Mouse (Mus musculus): ENCODE data around the gene Nup214. TPM values are rescaled to one million over a fixed set of nuclear protein-coding genes. Genes with fewer than 3 reads are reported as not detected.
A peak's percentile ranks its signal among the peaks of the same experiment; 100 is the strongest.

Gene Nup214
- total RNA-seq, 2 experiments from 2014 or later = 37.7 to 69.1 TPM

DNA sequence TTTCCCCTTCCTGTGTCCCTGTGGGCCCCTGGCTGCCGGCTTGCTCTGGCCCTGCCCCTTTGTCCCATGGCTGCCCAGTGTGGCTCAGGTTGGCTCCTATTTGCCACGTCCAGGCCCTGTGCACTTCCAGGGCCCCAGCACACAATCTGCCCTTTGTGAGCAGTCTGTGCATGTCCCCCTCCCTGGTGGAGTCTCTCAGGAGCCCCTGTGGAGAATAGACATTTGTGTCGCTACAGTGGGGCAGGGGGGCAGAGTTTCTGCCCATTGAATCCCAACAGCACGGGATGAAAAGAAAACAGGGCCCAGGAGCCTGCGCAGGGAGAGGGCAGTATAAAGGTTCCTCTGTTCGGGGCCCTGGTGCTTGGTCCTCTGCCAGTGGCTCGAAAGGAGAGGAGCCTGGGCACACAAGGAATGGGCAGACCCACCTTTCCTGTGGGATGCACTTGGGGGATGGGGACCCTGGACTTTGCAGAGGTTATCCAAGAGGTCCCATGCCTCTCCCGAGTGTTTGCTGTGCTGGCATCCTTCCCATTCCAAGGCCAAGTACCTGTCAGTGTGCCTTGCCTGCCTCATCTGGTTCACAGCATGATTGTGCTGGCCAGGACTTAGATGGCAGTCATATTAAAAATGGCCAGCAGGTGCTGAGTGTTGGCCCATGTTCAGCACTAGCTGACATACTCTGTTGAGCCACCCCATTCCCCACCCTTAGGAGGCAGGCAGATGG is 11.6 kb upstream of the Nup214 start:
- ATAC-seq (ENCODE audit: poor library complexity, severe bottlenecking) = no peak

DNA sequence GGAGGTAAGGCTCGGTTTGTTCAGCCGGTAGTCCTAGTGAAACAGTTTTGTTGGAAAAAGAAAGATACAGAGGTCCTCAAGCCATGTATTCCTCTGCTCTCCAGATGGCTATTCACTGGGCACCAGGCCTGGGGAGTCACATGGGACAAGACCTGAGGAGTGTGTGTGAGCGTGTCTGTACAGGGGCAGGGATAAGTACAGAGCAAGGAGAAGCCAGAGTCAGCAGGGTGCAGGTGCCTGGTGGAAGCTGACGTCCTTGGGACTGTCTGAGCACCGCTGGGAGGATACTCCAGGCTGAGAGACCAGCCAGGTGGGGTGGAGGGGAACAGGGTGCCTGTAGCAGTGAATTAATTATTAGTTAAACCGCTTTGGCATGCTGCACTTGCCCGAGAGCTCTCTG is 10.7 kb upstream of the Nup214 start:
- ATAC-seq (ENCODE audit: poor library complexity, severe bottlenecking) = no peak

- no peak for ATAC-seq (ENCODE audit: poor library complexity, severe bottlenecking)
These were observed 10.0 kb upstream of the Nup214 start for GRCm38 (mm10) chr2:31964191-31964590.

DNA sequence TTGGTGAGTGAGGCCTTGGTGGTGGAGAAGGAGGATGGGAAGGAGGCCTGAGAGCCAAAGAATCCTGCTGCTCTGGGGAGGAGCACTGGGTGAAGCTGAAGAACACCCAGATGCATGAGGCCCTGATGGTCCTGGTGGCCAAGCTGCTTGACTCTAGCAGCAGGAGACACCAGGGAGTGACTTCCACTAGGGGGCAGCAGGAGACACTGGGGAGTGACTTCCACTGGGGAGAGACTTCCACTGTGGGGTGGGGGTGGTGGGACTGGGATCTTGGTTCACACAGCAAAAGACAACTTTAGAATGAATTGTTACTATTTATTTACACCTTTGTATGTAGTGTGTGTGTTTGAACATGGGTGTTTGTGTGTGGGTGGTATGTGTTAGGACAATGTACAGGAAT is 9.1 kb upstream of the Nup214 start:
- peak; percentile 38; the same call in 1 of the 2 replicates for ATAC-seq (ENCODE audit: poor library complexity, severe bottlenecking)

- ATAC-seq (ENCODE audit: poor library complexity, severe bottlenecking) = no peak
These were observed 7.4 kb upstream of the Nup214 start for GRCm38 (mm10) chr2:31966801-31967200.

- ATAC-seq (ENCODE audit: poor library complexity, severe bottlenecking) = no peak
These were observed 1.6 kb upstream of the Nup214 start for GRCm38 (mm10) chr2:31972589-31972988.

DNA sequence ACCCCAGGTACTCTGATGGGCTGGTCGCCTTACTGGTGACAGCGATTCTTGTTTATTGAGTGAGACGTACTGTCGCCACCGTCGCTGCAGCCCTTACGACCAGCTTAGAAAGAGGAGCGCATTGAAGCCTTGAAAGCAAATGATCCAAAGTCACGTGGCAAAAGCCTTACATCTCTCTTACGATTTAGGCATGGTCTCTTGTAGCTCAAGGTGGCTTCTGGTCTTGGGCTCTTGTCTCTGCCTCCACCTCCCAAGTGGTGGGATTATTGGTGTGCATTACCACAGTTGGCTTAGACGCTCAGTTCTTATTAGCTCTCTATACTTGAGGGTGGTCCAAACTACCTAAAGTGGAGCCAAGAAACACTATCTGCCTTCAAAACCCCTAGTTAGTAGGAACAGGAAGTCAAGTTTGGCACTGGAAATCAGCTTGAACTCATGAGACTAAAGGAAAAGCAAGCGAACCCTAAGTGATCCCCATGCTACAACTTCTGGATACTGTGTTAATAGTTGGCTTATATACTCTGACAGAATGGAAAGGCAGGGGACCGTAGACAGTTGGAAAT is 654 bp downstream of the Nup214 start:
- ATAC-seq (ENCODE audit: poor library complexity, severe bottlenecking) = no peak

DNA sequence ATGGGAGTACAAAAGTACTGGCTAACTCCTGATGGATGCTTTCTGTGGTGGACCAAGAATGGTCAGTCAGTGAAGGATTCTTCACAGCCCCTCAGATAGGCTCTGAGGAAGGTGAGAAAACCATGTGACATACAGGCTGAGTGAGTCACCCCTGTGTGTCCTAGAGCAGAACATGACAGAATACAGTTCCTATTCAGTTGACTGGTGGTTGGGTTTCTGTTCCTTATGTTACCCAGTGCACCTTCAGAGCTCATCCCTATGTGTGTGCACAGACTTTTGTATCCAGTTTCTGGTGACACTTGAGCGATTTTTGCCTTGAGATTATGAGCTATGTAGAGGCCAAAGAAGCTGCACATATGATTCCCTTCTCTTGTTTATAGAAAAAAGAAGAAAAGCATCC is 13.5 kb downstream of the Nup214 start:
- no peak for ATAC-seq (ENCODE audit: poor library complexity, severe bottlenecking)

DNA sequence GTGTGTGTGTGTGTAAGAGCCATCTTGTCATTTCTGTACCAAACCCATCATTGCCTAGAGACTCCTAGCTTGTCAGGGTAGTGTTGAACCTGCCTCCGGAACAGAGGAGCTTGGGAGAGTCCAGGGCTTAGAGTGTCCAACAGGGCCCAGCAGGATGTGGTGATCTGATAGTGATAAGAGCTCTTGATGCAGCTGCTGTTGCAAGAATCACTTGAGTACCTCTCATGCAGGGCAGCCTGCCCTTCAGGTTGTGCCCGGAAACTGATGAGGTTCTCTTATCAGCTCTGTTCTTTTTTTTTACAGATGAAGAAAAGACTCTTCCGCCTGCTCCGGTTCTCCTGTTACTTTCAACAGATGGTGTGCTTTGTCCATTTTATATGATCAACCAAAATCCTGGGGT is 16.7 kb downstream of the Nup214 start:
- peak; percentile 64 for ATAC-seq (ENCODE audit: poor library complexity, severe bottlenecking)

GRCm38 (mm10) chr2:31994896-31995295 is 20.7 kb downstream of the Nup214 start:
- no peak for ATAC-seq (ENCODE audit: poor library complexity, severe bottlenecking)

GRCm38 (mm10) chr2:31996060-31996459 is 21.8 kb downstream of the Nup214 start:
- ATAC-seq (ENCODE audit: poor library complexity, severe bottlenecking) = no peak

DNA sequence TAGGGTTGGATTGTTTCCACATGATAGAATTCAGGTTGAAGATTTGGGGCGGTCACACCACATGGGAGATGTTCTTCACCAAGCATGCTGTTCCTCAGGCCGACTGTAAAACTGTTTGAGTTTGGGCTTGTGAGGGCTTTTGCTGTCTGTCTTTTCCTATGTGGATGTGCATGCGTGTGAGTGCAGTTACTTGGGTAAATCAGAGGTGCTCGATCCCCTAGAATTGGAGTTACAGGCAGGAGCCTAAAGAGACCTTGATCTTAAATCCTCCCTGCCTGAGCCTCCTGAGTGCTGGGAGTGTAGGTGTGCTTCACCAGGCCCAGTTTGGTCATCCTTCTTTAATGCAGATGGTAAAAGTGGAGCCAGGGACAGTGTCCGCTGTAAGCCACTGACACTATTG is 23.3 kb downstream of the Nup214 start:
- ATAC-seq (ENCODE audit: poor library complexity, severe bottlenecking) = no peak

GRCm38 (mm10) chr2:31998443-31998842 is 24.2 kb downstream of the Nup214 start:
- ATAC-seq (ENCODE audit: poor library complexity, severe bottlenecking) = no peak

DNA sequence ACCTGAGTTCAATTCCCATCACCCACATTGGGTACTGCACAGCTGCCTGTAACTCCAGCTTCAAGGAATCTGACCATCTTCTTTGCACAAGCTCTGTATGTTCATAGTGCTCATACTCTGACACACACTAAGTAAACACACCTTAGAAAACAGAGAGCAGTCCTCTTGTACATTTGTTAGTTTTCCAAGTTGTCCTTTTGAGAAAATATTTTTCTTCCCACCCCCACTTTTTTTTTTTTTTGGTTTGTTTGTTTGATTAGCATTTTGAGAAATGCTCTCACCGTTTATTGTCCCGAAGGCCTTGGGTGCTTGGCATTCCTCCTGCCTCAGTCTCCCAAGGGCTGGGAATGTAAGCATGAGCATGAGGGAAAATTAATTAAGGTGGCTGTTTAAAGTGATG is 34.1 kb downstream of the Nup214 start:
- no peak for ATAC-seq (ENCODE audit: poor library complexity, severe bottlenecking)

DNA sequence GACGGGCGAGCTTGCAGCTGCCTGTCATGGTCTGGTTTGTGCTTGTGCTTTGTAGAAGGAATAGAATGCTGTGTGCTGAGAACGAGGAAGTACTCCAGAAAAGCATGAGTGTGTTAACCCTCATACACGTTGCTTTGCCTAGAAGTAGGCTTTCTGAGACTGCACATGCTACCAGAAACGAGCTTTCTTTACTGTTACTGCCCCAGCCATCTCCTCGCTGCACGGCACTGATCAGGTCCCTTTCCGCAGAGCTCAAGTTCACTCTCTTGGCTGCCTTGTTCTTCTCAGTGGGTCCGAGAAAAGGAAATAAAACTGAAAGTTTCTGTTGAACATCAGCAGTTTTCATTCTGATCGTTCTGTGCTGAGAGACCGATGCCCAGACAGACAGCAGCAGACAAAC is 34.5 kb downstream of the Nup214 start:
- no peak for ATAC-seq (ENCODE audit: poor library complexity, severe bottlenecking)

- no peak for ATAC-seq (ENCODE audit: poor library complexity, severe bottlenecking)
These were observed 45.5 kb downstream of the Nup214 start for GRCm38 (mm10) chr2:32019704-32020103.

- ATAC-seq (ENCODE audit: poor library complexity, severe bottlenecking) = no peak
These were observed 46.0 kb downstream of the Nup214 start for GRCm38 (mm10) chr2:32020229-32020628.

- ATAC-seq (ENCODE audit: poor library complexity, severe bottlenecking) = no peak
These were observed 50.1 kb downstream of the Nup214 start for GRCm38 (mm10) chr2:32024372-32024771.

DNA sequence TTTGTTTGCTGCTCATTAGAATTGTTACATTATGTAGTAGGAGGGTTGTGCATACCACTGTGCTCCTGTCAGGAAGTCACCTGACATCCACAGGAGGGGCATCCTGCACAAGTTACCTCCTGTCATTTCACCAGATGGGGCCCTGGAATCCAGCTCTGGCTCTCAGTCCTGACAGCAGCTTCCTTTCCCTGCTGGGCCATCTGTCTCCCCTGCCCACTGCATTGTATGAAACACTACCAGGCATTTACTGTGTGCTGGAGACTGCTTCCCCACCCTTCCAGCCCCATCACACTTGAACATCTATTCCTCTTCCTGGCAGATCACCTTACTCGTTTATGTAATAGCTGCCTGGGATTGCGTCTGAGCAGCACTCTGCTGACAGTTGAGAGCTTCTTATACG is 55.4 kb downstream of the Nup214 start:
- no peak for ATAC-seq (ENCODE audit: poor library complexity, severe bottlenecking)

DNA sequence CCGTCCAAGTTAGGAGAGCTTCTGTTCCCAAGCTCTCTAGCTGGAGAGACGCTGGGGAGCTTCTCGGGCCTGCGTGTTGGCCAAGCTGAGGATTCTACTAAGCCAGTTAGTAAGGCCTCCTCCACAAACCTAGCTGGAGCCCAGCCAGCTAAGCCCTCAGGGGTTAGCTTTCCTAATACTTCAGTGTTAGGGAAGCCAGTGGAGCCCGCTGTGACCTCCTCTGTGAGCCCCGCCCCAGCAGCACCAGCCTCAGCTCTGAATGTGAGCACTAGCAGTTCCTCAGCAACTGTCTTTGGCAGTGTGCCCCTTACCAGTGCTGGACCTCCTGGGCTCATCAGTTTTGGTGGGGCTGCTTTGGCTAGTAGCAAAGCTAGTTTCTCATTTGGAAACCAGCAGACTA is 59.2 kb downstream of the Nup214 start:
- no peak for ATAC-seq (ENCODE audit: poor library complexity, severe bottlenecking)

DNA sequence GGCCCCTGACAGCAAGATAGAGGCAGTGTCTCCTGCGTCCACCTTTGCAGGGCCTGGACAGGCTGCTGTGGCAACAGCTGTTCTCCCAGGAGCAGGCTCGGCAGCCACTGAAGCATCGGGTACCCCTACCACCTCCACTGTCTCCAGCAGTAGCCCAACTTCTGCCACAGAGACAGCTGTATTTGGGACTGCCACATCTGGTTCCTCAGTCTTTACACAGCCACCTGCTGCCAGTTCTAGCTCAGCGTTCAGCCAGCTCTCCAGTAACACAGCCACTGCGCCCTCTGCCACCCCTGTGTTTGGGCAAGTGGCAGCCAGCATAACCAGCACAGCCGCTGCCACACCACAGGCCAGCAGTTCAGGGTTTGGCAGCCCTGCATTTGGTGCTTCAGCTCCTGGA is 60.0 kb downstream of the Nup214 start:
- no peak for ATAC-seq (ENCODE audit: poor library complexity, severe bottlenecking)

- ATAC-seq (ENCODE audit: poor library complexity, severe bottlenecking) = no peak
These were observed 63.1 kb downstream of the Nup214 start for GRCm38 (mm10) chr2:32037279-32037858.

All from megakaryocyte, adult 5-6 weeks (primary cell).